Mouse (Mus musculus) olfactory bulb, adult 2 months (tissue): Measurements from ENCODE around the gene Gm5089.

Source experiments
- CTCF ChIP-seq: fragments of 200-500 bp; IDR thresholded peaks from 2 replicates; pipeline ENCODE4 v1.5.1; 2012; ENCODE audit warnings: low read depth, mild to moderate bottlenecking, low read length, moderate library complexity; ENCODE audit not compliant: insufficient read depth
- POLR2A ChIP-seq: fragments of 200-500 bp; IDR thresholded peaks from 2 replicates; pipeline ENCODE4 v1.6.1; 2012; ENCODE audit warnings: mild to moderate bottlenecking, low read depth, low read length, moderate library complexity; ENCODE audit not compliant: insufficient read depth

DNA sequence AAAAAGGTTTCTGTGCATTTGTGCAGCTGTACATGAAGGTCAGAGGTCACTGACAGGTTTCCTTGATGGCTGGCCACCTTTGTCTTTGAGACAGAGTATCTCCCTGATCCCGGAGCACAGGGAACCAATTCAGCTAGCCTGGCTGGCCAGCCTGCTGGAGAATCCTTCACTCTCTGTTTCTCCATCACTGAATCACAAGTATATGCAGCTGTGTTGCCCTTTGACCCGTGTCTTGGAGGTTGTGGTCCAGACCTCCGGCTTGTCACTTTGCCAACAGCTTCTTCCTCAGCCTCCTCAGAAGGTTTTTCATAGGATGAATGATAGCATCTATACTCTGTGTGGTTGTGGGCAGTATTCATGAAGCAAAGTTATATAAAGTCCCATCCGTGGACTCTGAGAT is 52.2 kb downstream of the Gm5089 start:
- TF ChIP-seq CTCF: no peak
- no peak for TF ChIP-seq POLR2A
